Mouse (Mus musculus) hindbrain, postnatal 0 days (tissue): ENCODE data around the gene Exoc4. TPM values are rescaled to one million over a fixed set of nuclear protein-coding genes. Genes with fewer than 3 reads are reported as not detected.

Source experiments
- ATAC-seq: fragments of 200-750 bp; cut with Nextera tagmentation; 2 replicates; pipeline ENCODE4 v1.8.0; 2017; ENCODE audit warnings: mild to moderate bottlenecking, moderate TSS enrichment, moderate library complexity
- DNase-seq: peaks from one replicate; pipeline ENCODE4 v3.0.0-alpha.2; 2015; ENCODE audit warnings: low spot score
- H3K27ac ChIP-seq: fragments of 300-500 bp; sonication (generic); 2 replicates; pipeline ENCODE4 v1.5.1; 2014; ENCODE audit warnings: mild to moderate bottlenecking
- H3K27me3 ChIP-seq: fragments of 300-500 bp; sonication (generic); 2 replicates; pipeline ENCODE4 v1.6.1; 2014; ENCODE audit warnings: low read length, mixed read lengths; ENCODE audit not compliant: insufficient read depth
- H3K36me3 ChIP-seq: fragments of 300-500 bp; sonication (generic); 2 replicates; pipeline ENCODE4 v1.6.1; 2014; ENCODE audit warnings: low read length, mixed read lengths; ENCODE audit not compliant: insufficient read depth
- H3K4me1 ChIP-seq: fragments of 300-500 bp; sonication (generic); 2 replicates; pipeline ENCODE4 v1.6.1; 2014; ENCODE audit warnings: antibody characterized with exemption, low read length, mixed read lengths; ENCODE audit not compliant: insufficient read depth
- H3K4me2 ChIP-seq: fragments of 300-500 bp; sonication (generic); 2 replicates; pipeline ENCODE4 v1.6.1; 2014; ENCODE audit warnings: low read depth, mild to moderate bottlenecking, low read length, moderate library complexity, mixed read lengths
- H3K4me3 ChIP-seq: fragments of 300-500 bp; sonication (generic); 2 replicates; pipeline ENCODE4 v1.5.1; 2014; ENCODE audit warnings: low read length
- H3K9ac ChIP-seq: fragments of 300-500 bp; sonication (generic); replicated peaks from 2 replicates; pipeline ENCODE4 v1.6.1; 2014; ENCODE audit warnings: mild to moderate bottlenecking, low read length, moderate library complexity, mixed read lengths
- H3K9me3 ChIP-seq: fragments of 300-500 bp; sonication (generic); 2 replicates; pipeline ENCODE4 v1.6.1; 2016; ENCODE audit warnings: low read length, mixed read lengths
- CTCF ChIP-seq: IDR thresholded peaks from 2 replicates; pipeline ENCODE4 v1.5.1; 2016; ENCODE audit warnings: antibody characterized with exemption, control low read depth, low read depth
- WGBS: fragments of 180-500 bp; shearing (Covaris S2); extraction: QIAGEN DNeasy Blood & Tissue Kit; methylation state at CpG from one replicate; pipeline ENCODE4 v1.1.7; 2014; 5-methylcytosine and 5-hydroxymethylcytosine counted together
- polyA plus RNA-seq: library from polyadenylated mRNA; unstranded; fragments of >200 nt; fragmentation: Nextera tagmentation; extraction: Ambion mirVana; gene quantifications from 2 replicates; pipeline ENCODE4 v1.2.1, GENCODE M21; 2015
- total RNA-seq: library from RNA; depleted of rRNA; stranded (reverse); fragments of >200 nt; gene quantifications from 2 replicates; pipeline ENCODE4 v1.2.3, GENCODE M21; 2014; rRNA removed

Gene Exoc4
- total and polyA plus RNA-seq, 2 experiments from 2014 or later = 30.0 to 70.6 TPM

GRCm38 (mm10) chr6:33993842-33994241, 745.0 kb downstream of the Exoc4 start:
- DNase-seq = no peak
- Histone ChIP-seq H3K27ac (no peak overlapping the region), H3K9ac (no peak overlapping the region), H3K9me3 (no peaks in the 10 kb centered on the region), H3K4me3 (no peak overlapping the region), H3K27me3 (no peaks in the 10 kb centered on the region), H3K36me3 (no peaks in the 10 kb centered on the region), H3K4me2 (no peak overlapping the region), H3K4me1 (no peaks in the 10 kb centered on the region)
- ATAC-seq = no peak
- WGBS = 58% methylated on average over 6 of the region's 6 CpGs
- TF ChIP-seq CTCF = no peak

GRCm38 (mm10) chr6:33998590-33998989, 749.7 kb downstream of the Exoc4 start:
- H3K4me3 ChIP-seq = no peak overlapping the region
- no peaks in the 10 kb centered on the region for H3K9me3 ChIP-seq
- H3K36me3 ChIP-seq = no peaks in the 10 kb centered on the region
- no peaks in the 10 kb centered on the region for H3K27me3 ChIP-seq
- TF ChIP-seq CTCF = no peak
- H3K4me1 ChIP-seq = no peaks in the 10 kb centered on the region
- no peak for DNase-seq
- WGBS = 42% methylated on average over 4 of the region's 4 CpGs
- H3K4me2 ChIP-seq = no peak overlapping the region
- no peak overlapping the region for H3K9ac ChIP-seq
- no peak for ATAC-seq
- no peak overlapping the region for H3K27ac ChIP-seq

DNA sequence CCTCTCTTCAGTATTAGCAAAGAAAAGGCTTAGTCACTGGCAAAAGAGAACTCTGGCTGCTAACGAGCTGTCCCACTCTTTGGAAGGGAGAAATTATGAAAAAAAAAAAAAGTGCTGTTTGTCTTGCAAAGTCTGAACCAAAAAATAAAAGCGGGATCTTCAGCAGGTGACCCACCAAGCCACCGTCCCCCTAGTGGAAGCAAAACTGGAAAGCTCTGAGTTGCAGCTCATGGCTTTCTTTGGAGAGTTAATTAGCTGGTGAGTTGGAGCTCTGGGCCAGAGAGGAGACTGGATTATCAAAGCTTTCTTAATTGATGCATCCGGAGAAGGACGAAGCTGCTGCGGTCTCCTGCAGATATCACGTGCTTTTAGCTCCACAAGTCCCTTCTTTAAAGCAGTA, 750.6 kb downstream of the Exoc4 start:
- peak; percentile 17 for DNase-seq
- Histone ChIP-seq H3K9ac (no peak overlapping the region), H3K4me1 (no peaks in the 10 kb centered on the region), H3K4me3 (no peak overlapping the region), H3K27me3 (no peaks in the 10 kb centered on the region), H3K27ac (no peak overlapping the region), H3K36me3 (no peaks in the 10 kb centered on the region), H3K4me2 (no peak overlapping the region), H3K9me3 (no peaks in the 10 kb centered on the region)
- TF ChIP-seq CTCF = peak; percentile 28; the same call in 1 of the 2 replicates
- 39% methylated on average over 7 of the region's 7 CpGs for WGBS
- no peak for ATAC-seq

DNA sequence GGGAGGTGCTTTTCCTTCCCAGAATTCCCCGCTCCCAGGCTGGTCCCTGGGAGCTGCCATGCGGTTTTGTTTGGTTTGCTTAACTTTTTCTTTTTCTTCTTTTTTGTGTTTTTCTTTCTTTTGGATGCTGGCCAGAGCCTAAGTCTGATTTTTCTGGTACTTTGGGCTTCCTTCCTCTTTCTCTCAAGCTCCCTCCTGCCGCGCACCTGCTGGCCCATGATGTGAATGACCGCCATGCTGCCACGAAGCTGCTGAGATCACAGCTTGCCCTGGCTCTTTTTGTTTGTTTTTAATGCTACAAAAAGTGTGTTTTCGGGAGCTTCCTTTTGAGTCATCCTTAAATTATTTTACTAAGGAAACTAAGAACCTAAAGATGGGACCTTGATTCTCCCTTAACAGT, 751.8 kb downstream of the Exoc4 start:
- TF ChIP-seq CTCF = no peak
- Histone ChIP-seq H3K9me3 (no peaks in the 10 kb centered on the region), H3K4me1 (no peaks in the 10 kb centered on the region), H3K4me2 (no peak overlapping the region), H3K4me3 (no peak overlapping the region), H3K36me3 (no peaks in the 10 kb centered on the region), H3K9ac (no peak overlapping the region), H3K27ac (no peak overlapping the region), H3K27me3 (no peaks in the 10 kb centered on the region)
- WGBS = 82% methylated on average over 7 of the region's 7 CpGs
- DNase-seq = no peak
- no peak for ATAC-seq

GRCm38 (mm10) chr6:34003033-34003432, 754.1 kb downstream of the Exoc4 start:
- WGBS = 41% methylated on average over 1 of the region's 1 CpGs
- no peak for DNase-seq
- no peak for ATAC-seq
- TF ChIP-seq CTCF = no peak
- H3K27ac ChIP-seq = no peak overlapping the region
- no peaks in the 10 kb centered on the region for H3K9me3 ChIP-seq
- no peaks in the 10 kb centered on the region for H3K36me3 ChIP-seq
- H3K4me3 ChIP-seq = no peak overlapping the region
- H3K4me2 ChIP-seq = no peak overlapping the region
- no peak overlapping the region for H3K9ac ChIP-seq
- no peaks in the 10 kb centered on the region for H3K27me3 ChIP-seq
- H3K4me1 ChIP-seq = no peaks in the 10 kb centered on the region

DNA sequence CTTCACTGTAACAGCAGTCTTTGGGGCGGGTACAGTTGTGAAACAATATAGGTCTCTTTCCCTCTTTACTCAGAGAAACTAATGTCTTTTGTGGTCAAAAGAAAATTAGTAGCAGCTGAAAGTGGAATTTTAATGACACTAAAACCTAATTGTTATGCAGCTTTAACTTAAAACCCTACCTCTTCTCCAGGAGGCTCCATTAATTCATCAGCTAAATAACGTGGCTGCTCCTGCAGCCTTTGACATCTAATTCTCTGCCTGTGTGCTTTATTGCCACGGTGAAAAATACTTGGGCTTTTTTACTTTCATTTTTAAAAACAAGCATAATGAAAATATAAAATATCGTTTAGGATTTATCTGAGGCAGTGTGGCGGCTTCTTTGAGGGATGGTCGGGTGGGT, 764.6 kb downstream of the Exoc4 start:
- H3K4me1 ChIP-seq = no peaks in the 10 kb centered on the region
- no peak for ATAC-seq
- H3K27ac ChIP-seq = no peak overlapping the region
- no peak overlapping the region for H3K4me2 ChIP-seq
- 69% methylated on average over 6 of the region's 6 CpGs for WGBS
- TF ChIP-seq CTCF = no peak
- no peak overlapping the region for H3K9ac ChIP-seq
- no peak overlapping the region for H3K4me3 ChIP-seq
- H3K9me3 ChIP-seq = no peaks in the 10 kb centered on the region
- no peak for DNase-seq
- H3K36me3 ChIP-seq = no peaks in the 10 kb centered on the region
- H3K27me3 ChIP-seq = no peaks in the 10 kb centered on the region

Other genes with a start within 250 kb of the Exoc4 start
- gene Chchd3, start 188.8 kb upstream of the Exoc4 start, total RNA-seq = 66.6 and 98.0 TPM in 2 replicates
- gene Chchd3, start 188.8 kb upstream of the Exoc4 start, polyA plus RNA-seq = 130 and 131 TPM in 2 replicates